Mouse (Mus musculus) testis, postnatal 14 days (tissue): Measurements from ENCODE around the gene Mast4.

Experiments used
- DNase-seq: peaks from one replicate; pipeline ENCODE4 v3.0.0; 2021; ENCODE audit warnings: low spot score

Gene Mast4

DNA sequence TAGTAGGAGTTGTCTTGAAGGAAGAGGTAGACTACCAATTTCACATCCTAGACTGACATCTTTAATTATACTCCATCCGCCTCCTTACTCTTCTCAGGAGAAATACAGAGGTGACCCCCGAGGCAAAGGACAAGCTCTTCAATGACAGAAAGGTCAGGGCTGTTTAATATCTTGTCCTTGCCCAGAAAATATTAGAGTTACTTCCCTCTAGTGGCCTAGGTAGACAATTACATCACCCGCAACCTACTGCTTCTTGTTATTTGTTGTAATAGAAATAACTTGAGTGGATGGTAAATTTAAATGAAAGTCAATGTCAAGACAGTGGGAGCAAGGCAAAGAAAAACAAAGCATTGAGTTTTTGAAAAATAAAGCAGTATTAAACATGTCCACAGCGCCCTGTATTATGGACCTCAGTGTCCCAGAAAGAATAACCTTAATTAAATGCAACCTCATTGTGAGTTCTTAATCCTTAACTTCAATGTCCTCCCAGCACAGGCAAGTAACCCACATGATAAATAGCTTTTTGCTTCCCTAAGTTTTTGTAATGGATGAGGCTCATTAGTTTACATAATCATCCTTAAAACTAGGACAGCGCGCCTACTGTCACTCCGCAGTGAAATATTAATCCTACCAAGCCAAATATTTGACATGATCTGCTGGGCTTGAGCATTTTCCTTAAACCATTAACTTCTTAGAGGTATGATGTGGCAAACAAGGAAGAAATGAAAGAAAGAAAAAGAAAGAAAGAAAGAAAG, 408.3 kb downstream of the Mast4 start:
- DNase-seq: no peak

DNA sequence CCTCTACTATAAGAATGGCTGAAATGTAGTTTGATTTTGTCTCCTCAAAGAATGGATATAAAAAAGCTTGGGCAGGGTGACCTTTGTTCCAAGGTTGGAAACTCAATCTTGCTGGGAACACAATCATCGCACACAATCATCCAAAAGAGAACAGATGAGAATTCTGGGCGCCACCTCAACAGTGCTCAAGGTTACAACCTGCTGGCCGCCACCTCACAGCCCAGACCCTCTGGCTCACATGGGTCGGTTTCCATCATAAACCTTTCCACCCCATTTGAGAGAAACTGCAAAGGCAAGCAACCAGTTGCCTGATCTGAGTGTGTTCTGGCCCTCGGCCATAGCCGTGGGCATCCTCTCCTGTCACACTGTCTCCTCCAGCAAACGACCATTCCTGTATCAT, 414.6 kb downstream of the Mast4 start:
- DNase-seq: no peak

DNA sequence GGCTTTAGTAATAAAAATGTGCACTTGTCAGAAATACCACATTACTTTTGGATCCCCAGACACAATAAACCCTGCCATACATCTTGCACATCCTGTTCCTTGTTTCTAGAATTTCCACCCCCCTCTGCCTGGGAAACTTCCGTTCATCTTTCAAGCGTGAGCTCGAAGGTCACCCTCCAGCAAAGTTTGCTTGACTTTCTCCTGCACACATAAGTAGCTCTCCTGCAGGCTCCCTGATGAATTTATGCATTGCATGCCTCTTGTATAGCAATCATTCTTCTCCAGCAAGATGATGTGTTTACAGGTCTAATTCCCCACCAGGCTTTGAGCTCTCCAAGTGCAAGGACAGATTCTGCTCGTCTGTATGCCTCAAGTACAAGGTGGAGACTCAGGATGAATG, 415.7 kb downstream of the Mast4 start:
- DNase-seq: no peak

DNA sequence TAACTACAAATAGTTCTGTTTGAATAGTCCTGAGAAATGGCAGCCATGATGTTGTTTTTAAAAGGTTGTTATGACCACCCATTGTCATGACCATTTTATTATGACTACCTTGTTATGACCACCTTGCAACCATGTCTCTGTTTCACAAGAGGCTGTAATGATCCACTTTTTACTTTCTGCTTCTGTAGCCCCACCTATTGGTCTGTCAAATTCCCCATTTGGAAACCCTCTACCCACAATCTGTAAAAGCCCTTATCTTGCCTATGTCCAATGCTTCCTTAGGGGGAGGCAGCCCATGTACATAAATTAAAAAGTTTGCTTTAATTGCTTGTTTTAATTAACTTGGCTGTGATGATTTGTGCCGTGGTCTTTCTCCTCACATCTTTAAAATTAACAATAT, 419.0 kb downstream of the Mast4 start:
- DNase-seq: no peak

DNA sequence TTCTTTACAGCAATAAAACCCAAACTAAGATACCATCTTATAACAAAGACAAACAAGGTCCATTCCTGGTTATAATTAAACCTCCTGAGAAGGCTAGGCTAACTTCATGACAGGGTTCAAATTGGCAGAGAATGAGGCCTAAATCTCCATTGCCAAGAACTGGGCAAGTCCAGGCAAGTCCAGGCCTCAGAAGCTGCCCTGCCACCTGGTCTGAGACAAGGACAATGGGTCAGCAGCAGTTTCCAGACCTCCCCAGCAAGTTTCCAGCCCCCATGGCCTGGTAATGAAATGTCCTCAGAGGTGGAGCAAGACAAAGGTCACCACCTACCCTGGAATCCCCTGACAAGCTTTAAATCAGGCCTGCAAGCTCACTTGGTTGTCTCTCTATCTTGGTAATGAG, 419.5 kb downstream of the Mast4 start:
- DNase-seq: no peak

DNA sequence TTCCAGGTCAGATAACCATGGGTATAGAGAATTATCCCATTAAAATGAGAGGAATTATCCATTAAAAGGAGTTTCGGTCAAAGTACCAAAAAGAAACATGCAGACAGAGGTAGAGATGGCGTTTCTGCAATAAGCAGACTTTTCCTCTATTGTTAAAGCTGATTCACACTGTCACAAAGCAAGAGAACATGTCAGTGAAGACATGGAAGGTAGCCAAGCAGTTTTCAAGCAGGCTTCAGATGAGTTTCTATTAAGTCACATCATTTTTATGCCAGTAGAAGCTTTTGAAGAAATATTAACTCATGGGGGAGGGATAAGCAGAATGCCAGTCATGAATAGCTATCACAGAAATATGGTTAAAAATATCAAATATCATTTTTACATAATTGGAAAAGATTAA, 420.4 kb downstream of the Mast4 start:
- no peak for DNase-seq

DNA sequence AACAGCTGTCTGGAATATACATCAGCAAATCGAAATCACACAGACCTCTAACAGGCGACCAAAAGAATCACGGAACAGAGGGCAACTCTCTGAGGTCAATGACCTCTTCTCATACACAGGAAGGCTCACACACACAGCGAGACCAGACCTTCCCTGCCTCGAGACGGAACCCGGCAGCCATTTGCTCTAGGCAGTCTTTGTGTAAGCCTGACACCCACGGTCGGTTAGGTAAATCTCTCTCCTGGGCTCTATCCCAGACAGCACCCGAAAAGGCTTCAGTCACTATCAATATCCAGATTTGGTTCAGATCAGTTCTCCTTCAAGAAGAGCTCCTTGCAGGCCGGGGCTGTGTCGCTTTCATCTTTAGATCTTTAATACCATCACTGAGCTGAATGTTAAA, 421.4 kb downstream of the Mast4 start:
- DNase-seq: no peak

DNA sequence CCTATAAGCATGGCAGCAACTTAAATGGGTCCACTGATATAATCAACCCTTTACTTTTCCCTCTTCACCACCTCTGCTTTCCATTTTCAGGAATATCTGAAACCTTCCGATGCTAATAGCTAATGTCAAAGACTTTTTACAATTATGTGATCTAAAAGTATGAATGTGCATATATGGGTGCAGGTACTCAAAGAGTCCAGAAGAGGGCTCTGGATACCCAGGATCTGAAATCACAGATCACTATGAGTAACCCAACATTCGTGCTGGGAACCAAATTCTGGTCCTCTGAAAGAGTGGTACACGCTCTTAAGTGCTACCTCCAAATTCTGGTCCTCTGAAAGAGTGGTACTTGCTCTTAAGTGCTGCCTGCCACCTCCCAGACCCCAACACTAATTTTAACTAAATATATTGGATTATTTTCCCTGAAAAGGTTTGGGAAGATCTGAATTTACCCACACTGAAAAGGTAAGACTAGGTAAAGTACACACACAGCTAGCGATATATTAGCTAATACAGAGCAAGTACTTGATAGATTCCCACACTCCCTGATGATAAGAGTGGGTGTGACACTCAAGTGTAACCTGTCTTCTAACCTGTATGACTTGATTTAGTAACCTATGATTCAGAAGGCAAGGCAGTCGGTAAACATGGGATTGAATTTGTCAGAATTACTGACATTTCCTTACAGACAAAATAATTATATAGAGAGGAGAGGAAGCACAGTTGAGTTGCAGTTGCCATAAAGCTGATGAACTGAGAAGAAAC, 424.5 kb downstream of the Mast4 start:
- no peak for DNase-seq

DNA sequence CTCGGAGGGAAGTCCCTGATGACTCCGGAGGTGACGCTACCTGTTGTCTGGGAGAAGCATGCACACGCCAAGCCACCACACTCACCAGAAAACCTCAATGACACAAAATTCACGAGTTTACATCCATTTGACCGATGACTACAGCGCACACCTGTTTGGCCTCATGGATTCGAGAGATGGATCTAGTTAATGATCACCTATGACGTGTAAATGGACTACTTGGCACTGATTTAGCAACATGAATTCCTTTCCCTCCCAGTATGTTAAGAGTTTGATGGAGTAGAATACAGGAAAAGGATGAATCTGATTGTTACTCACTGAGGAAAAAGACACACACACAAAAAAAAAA, 427.7 kb downstream of the Mast4 start:
- DNase-seq: no peak

DNA sequence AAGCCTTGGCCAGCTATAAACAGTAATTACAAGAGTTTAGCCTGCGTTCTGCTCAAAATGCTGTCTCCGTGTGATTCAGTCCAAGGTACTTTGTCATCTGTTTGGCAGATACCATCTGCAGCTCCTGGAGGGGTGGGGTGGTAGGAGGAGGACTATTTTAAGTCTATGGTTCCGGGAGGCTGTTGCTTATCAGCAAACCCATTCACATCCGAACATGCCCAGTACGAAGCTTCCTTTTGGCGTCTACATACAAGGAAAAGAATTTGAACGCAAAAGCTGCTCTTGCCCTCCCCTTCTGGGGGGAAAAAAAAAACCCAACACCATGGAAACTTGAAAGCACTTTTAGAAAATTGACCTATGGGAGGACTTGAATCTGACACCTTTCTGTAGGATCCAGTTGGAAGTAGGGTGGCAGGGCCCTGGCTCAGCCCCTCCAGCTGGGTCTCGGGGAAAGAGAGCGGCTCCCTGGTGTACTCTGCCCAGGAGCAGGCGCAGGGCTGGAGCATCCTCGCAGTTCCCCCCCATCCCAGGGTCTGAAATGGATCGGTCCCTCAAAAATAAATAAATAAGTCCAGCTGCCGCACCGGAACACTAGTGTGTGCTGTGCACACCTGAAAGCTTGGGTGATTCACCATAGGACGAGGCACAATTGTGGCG, 428.2 kb downstream of the Mast4 start:
- DNase-seq: peak; percentile 69

DNA sequence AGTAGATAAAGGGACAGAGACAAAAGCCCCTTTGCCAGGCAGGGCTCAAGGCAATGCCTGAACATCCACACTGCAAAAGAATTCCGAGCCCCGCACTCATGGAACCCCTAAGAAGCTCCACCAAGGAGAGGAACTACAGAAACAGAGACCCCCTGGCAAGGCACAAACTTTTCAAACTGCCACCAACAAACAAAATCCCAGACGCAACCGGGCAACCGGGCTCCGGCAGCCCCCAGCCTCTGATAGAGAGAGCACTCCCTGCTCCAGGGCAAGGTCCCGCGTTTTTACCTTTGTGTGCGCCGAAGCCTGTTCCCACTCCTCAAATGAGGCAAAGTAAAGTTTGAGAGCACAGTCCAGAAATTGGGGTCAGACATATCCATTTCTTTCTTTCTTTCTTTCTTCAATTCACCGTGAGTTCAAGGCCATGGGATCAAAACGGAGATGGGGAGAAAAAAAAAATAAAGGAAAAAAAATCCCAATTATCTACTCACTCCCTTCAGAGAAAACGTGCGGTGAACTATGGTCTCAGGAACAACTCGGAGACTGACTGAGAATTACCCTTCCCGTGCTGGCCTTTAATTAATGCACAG, 428.8 kb downstream of the Mast4 start:
- DNase-seq: no peak

DNA sequence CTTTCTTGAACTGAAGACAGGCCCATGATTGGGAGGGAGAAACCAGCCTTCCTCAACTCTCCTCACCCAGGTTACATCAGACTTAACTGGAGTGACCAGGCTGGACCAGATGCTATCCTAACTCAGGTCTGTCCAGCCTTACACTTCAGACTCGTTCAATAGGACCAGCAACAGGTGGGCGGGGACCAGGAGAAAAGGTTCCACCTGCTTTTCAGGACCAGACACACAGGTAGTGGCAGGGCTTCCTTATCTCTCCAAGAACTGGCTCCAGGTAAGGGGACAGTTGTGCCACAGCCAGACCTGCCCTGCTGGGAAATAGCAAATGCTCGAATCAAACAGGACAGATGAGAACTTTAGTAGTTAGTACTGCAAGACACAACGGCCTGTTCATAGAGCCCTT, 430.6 kb downstream of the Mast4 start:
- DNase-seq: no peak

DNA sequence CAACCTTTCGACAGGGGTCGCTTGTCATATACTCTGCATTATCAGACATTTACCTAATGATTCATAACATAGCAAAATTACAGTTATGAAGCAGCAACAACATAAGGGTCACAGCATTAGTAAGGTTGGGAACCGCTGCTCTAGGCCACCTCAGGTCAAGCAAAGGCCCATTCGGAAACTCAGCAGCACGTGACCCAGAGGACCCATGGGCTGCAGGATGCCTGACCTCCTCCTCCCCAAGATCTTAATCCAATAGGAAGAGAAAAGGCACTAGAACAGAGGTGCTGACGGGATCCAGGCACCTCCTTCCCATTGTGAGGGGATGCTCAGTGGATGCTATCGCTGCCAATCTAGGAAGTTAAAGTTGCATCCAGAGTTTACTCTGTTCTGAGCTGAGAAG, 432.2 kb downstream of the Mast4 start:
- no peak for DNase-seq

DNA sequence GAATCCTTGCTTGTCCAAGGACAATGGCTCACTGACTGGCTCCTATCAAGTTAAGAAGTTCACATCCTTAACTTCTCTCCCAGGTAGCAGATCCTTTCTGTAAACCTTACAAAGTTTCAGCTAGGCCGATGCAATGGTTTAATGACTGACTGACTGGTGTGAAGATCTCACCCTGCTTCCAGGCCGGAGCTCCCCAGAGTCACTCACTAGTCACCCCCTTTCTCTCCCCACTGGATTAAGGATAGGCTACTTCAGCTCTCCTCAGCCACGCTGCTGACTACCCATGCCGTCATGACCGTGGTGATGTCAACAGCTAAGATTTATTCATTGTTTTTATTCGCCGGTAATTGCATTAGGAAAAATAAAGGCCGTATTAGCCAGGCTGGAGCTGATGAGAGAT, 433.8 kb downstream of the Mast4 start:
- DNase-seq: no peak

DNA sequence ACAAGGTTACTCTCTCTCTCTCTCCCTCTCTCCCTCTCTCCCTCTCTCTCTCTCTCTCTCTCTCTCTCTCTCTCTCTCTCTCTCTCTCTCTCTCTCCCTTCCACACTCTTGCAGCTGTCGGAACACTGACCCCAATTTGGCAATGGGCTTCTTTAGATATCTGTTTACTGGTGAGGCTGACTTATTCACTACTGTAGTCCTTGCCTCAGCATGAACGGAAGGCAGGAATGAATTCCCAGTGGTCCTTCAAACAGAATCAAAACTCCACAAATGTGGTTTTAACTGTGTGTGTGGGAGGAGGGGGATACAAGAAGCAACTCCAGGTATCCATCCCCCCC, 434.2 kb downstream of the Mast4 start:
- DNase-seq: no peak

DNA sequence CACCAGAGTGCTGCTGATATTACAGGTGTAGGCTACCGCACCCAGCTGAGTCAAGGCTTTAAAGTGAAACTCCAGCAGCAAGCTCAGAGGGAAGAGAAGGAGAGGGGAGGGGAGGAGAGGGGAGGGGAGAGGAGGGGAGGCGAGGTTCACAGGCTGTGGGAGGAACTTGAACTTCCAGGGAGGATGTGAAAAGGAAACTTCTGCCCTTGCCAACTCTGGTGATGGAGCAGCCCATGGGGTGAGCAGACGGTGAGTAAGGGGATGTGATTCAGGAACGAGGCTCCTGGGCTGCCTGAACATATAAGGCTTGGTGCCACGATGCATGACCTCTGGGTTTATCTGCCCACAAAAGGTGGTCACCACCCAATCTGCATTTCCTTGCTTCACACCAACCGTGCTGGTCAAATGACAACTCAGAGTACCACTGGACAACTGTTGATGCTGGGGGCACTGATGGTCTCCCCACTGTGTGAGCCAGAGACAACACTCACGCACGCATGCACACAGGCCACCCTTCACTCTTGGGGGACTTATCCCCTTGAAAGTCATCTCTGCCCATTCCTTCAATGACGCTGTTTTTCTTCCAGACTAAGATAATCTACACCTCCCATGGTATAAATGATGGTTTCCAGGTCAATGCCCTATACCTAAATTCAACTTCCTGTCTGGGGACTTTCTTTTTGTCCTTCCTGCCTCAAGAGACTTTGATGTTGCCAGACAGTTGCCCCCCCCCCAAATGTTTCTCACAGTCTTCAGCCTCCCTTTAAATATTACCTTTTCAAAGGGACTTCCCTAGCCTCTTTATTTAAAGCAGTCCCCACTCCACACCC, 434.8 kb downstream of the Mast4 start:
- DNase-seq: no peak

DNA sequence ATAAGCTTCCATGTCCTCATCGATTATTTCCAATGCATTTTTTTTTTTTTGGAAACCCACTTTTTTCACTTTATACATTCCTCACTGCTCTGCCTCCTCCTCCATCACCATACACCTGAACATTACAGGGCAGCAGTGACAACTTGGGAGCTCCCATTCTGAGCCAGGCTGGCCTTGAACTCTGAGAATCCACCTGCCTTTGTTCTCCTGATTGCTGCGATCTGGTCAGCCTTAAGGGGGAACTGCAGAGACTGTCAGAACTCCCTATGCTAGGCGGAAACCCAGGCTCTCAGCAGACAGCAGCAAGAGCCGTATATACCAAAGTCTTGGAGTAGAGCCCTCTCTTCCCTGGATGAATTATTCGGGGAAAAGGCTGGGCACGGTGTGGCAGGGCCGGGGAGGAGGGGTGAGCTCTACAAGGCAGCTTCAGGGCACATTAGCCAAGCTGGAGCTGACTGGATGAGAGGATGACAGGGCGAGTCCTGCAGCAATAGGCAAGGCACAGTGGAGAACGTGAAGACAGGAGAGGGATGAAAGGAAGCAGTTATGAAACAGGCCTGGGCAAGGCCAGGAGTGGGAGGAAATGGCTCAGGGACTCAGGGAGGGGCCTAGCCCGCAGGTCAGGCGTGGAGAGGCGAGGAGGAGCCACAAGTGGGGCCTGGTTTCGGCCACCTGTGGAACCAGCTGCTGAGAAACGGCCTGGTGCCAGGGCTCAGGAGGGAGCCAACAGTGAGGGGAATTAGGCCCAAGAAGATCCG, 435.7 kb downstream of the Mast4 start:
- peak; percentile 33 for DNase-seq

DNA sequence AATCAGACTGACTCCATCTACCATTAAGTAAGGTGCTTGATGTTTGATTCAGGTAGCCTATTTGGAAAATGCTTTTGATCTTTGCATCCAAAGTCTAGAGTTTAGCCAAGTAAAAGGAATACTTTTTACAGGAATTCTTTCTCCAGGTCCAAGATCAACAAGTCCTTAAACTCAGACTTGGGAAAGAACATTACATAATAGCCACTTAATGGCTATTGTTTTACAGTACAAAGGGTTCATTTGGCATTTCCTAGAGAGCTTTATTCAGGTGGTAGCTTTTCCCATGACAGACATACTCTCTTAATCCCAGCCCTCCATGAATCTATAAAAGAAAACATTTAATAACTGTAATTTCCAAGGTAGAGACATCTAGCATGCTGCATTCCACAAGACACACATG, 438.0 kb downstream of the Mast4 start:
- DNase-seq: no peak

DNA sequence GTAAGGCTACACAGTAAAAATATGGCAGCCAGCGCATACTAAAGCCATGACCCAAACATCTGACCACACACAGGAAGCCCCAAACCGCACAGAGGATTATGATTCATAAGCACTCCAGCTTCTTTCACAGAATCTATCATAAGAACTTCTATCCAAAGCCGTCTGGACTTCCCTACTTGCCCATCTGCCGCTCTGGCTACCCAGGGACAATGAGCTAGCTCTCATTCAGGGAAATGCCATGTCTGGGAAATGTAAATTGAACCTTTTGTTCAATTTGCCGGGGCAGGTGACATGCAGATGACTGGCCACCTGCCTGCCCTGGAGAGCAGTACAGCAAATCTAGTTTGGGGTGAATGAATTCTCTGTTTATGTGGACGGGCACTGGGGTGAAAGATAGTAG, 438.4 kb downstream of the Mast4 start:
- no peak for DNase-seq

DNA sequence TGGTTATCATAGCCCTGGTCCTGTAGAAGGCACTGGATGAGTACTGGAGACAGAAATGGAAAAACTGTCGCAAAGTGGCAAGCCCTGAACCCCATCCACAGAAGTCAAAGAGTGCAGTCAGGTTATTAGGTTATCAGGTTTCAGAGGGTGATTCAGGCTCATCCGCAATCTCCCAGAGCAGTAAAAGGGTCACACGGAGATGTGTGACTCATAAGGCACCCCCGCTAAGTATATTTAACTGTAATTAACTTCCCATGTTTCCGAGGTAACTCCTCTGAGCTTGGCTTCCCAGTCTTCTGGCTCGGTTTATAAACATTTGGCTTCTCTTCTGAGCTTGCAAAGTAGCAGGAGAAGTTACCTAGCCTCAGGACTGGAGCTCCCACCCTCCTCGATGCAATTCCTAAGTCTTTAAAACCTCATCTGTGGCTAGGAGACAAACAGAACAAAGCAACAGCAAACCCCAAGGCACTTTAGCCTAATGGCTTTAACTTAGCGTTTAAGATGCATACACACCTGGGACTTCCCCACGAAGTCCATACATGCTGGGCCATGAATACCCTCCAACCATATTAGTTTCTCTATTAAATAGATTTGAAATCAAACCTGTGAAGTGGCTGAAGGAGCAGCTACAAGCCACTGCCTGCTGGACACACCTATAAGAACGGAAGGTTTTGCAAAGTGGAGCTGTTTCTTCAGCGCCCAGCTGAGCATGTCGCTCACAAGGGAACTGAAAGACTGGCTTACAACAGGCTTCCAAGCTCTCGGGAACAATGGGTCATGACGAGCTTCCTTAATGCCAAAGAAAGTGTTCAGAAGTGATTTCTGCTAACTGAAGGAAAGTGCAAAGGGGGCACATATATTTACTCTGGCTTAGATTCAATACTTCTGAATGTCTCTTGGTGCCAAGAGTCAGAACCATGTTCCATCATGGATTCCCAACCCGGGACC, 439.7 kb downstream of the Mast4 start:
- no peak for DNase-seq
